Mouse (Mus musculus): ENCODE data around the gene Trim44. TPM values are rescaled to one million over a fixed set of nuclear protein-coding genes. Genes with fewer than 3 reads are reported as not detected.

Trim44 gene
- total and polyA plus RNA-seq, 3 experiments: 21.7 to 55.3 (median 49.1) TPM

DNA sequence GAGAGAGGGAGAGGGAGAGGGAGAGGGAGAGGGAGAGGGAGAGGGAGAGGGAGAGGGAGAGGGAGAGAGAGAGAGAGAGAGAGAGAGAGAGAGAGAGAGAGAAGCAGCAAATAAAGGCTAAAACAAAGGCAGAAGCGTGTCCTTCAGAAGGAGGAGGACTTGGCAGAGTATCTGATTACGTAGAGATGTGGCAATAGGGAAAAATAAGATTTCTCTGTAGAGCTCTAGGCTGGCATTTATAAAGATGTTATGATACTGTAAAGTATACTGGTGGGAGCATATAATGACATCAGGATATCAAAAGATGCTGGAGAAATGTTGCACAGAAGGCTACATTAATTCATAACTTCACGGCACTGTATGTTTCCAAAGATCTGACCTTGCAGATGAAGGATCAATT lies 76.5 kb downstream of the Trim44 start:
- no peak overlapping the region for H3K27ac ChIP-seq (ENCODE audit: control insufficient read depth, low read depth, low read length)
- peaks cover 2 to 3% of the 10 kb centered on the region in 2 experiments; a peak in 2 of 4 replicates for H3K4me1 ChIP-seq (ENCODE audit: control insufficient read depth in 1 of 2, insufficient read depth in 2 of 2, low read length in 2 of 2)
- H3K9ac ChIP-seq (ENCODE audit: control insufficient read depth, low read depth, low read length, poor library complexity, severe bottlenecking): no peak overlapping the region
- DNase-seq (ENCODE audit: low read depth, low spot score): no peak
- H3K9me3 ChIP-seq (replicated peaks; ENCODE audit: insufficient read depth, low read length): no peaks in the 10 kb centered on the region
- TF ChIP-seq CHD1 (IDR thresholded peaks at IDR 0.05; ENCODE audit: low read depth, low read length) (no peak), NELFE (IDR thresholded peaks at IDR 0.05; ENCODE audit: low read depth, low read length) (no peak), MEF2A (IDR thresholded peaks at IDR 0.05; ENCODE audit: extremely low read depth, insufficient replicate concordance, low read depth, low read length, poor library complexity, severe bottlenecking) (no peak), POLR2A (IDR thresholded peaks at IDR 0.05; ENCODE audit: control insufficient read depth in 1 of 2, insufficient read depth in 1 of 2, low read depth in 1 of 2, low read length in 2 of 2, poor library complexity in 1 of 2) (no peak), USF2 (IDR thresholded peaks at IDR 0.05; ENCODE audit: borderline replicate concordance in 1 of 2, insufficient read depth in 1 of 2, low read depth in 1 of 2, low read length in 2 of 2) (no peak), POLR2AphosphoS2 (IDR thresholded peaks at IDR 0.05; ENCODE audit: low read length) (no peak), JUND (IDR thresholded peaks at IDR 0.05; ENCODE audit: low read depth, low read length) (no peak), TBP (IDR thresholded peaks at IDR 0.05; ENCODE audit: low read depth, low read length) (no peak), CHD2 (IDR thresholded peaks at IDR 0.05; ENCODE audit: low read length) (no peak), TAL1 (IDR thresholded peaks at IDR 0.05; ENCODE audit: low read length) (no peak), UBTF (IDR thresholded peaks at IDR 0.05; ENCODE audit: borderline replicate concordance, insufficient read depth, low read depth, low read length) (no peak)
- no peaks in the 10 kb centered on the region for H3K27me3 ChIP-seq (ENCODE audit: control insufficient read depth in 1 of 2, insufficient read depth in 2 of 2, low read length in 2 of 2)
- no peak overlapping the region for H3K4me3 ChIP-seq (ENCODE audit: control insufficient read depth in 1 of 2, insufficient read depth in 1 of 2, low read depth in 2 of 2, low read length in 2 of 2)
- H3K79me2 ChIP-seq (ENCODE audit: control insufficient read depth, insufficient read depth, low read length, poor library complexity): no peaks in the 10 kb centered on the region; the same call in 1 of the 2 replicates
- H3K36me3 ChIP-seq (ENCODE audit: control insufficient read depth in 1 of 2, insufficient read depth in 2 of 2, low read length in 2 of 2): peaks cover 7 to 9% of the 10 kb centered on the region in 2 experiments

GRCm38 (mm10) chr2:102325921-102326320 lies 81.7 kb downstream of the Trim44 start:
- Histone ChIP-seq H3K4me3 (ENCODE audit: control insufficient read depth in 1 of 2, insufficient read depth in 1 of 2, low read depth in 2 of 2, low read length in 2 of 2) (no peak overlapping the region), H3K27ac (ENCODE audit: control insufficient read depth, low read depth, low read length) (no peak overlapping the region), H3K9ac (ENCODE audit: control insufficient read depth, low read depth, low read length, poor library complexity, severe bottlenecking) (no peak overlapping the region), H3K9me3 (replicated peaks; ENCODE audit: insufficient read depth, low read length) (no peaks in the 10 kb centered on the region), H3K36me3 (ENCODE audit: control insufficient read depth in 1 of 2, insufficient read depth in 2 of 2, low read length in 2 of 2) (peaks cover 6 to 11% of the 10 kb centered on the region in 2 experiments), H3K79me2 (ENCODE audit: control insufficient read depth, insufficient read depth, low read length, poor library complexity) (no peaks in the 10 kb centered on the region; the same call in 1 of the 2 replicates), H3K27me3 (ENCODE audit: control insufficient read depth in 1 of 2, insufficient read depth in 2 of 2, low read length in 2 of 2) (no peaks in the 10 kb centered on the region), H3K4me1 (ENCODE audit: control insufficient read depth in 1 of 2, insufficient read depth in 2 of 2, low read length in 2 of 2) (peaks cover 0 to 4% of the 10 kb centered on the region in 2 experiments; a peak in 1 of 4 replicates)
- no peak for DNase-seq (ENCODE audit: low read depth, low spot score)
- TF ChIP-seq USF1 (IDR thresholded peaks at IDR 0.05; ENCODE audit: low read depth, low read length): no peak

- H3K4me3 ChIP-seq (ENCODE audit: control insufficient read depth in 1 of 2, insufficient read depth in 1 of 2, low read depth in 2 of 2, low read length in 2 of 2): no peak overlapping the region
- H3K36me3 ChIP-seq (ENCODE audit: control insufficient read depth in 1 of 2, insufficient read depth in 2 of 2, low read length in 2 of 2): peaks cover 5 to 6% of the 10 kb centered on the region in 2 experiments
- H3K9ac ChIP-seq (ENCODE audit: control insufficient read depth, low read depth, low read length, poor library complexity, severe bottlenecking): no peak overlapping the region
- TF ChIP-seq MXI1 (IDR thresholded peaks at IDR 0.05; ENCODE audit: low read depth, low read length) (no peak), POLR2A (IDR thresholded peaks at IDR 0.05; ENCODE audit: control insufficient read depth in 1 of 2, insufficient read depth in 1 of 2, low read depth in 1 of 2, low read length in 2 of 2, poor library complexity in 1 of 2) (no peak), MYC (IDR thresholded peaks at IDR 0.05; ENCODE audit: low read depth, low read length) (0 out of 2 replicates have a peak, but pooled peaks have one; percentile 19), GATA1 (IDR thresholded peaks at IDR 0.05; ENCODE audit: low read depth, low read length) (no peak)
- H3K79me2 ChIP-seq (ENCODE audit: control insufficient read depth, insufficient read depth, low read length, poor library complexity): no peaks in the 10 kb centered on the region
- DNase-seq (ENCODE audit: low read depth, low spot score): peak; percentile 14
- H3K4me1 ChIP-seq (ENCODE audit: control insufficient read depth in 1 of 2, insufficient read depth in 2 of 2, low read length in 2 of 2): peaks cover 0 to 4% of the 10 kb centered on the region in 2 experiments; a peak in 1 of 4 replicates
- H3K27me3 ChIP-seq (ENCODE audit: control insufficient read depth in 1 of 2, insufficient read depth in 2 of 2, low read length in 2 of 2): no peaks in the 10 kb centered on the region
- H3K9me3 ChIP-seq (replicated peaks; ENCODE audit: insufficient read depth, low read length): no peaks in the 10 kb centered on the region
- no peak overlapping the region for H3K27ac ChIP-seq (ENCODE audit: control insufficient read depth, low read depth, low read length)
These were observed 83.3 kb downstream of the Trim44 start for GRCm38 (mm10) chr2:102324336-102324735.
